Mouse (Mus musculus) telencephalon, adult 2 months (tissue): ENCODE measurements around the gene Plcb3.
"Not testable (repeated sequence)": the region's sequence is repeated elsewhere in the genome, so short reads cannot be mapped to it uniquely, and the experiment has no call there.

Experiments used
- DNase-seq: peaks from one replicate; pipeline ENCODE4 v3.0.0-alpha.2; 2011; ENCODE audit warnings: low read depth, low spot score

Plcb3 gene

DNA sequence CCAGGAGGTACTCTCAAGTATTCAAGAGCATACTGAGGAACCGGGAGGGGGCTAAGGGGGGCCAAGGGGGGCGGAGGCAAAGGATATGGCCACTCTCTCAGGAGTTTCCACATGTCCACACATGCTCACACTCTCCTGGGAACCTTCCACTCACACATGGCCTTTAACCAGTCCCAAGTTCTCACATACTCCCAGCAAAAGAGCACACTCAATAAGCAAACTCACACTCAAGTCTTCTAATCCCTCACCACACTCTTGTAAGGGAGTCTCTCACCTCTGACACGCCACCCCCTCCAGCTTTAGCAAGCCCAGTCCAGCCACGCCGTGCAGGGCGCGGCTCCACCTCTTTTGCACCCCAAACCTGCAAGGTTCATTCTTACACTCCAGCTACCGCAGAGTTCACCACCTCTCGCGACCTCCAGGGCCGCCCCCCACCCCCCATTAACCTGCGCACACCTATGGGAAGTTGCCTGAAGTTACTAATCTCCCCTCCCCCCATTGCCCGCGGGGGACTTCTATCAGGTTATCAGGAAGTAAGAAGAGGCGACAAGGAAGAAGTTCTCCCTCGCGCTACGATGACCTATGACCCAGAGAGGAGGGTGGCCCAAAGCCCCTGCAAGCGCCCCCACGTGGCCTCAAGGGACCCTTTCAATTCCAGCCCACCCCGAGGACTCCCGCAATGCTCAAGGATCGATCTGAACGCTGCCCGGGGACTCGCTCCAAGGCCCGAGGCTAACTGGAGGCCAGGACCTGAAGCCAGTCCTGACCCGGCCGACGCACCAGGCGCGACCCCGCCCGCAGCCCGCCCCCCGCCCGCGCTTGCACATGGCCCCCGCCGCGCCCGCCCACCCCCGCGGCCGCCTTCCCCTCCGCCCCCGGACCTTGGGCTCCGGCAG, 55.3 kb downstream of the Plcb3 start:
- DNase-seq: no peak

DNA sequence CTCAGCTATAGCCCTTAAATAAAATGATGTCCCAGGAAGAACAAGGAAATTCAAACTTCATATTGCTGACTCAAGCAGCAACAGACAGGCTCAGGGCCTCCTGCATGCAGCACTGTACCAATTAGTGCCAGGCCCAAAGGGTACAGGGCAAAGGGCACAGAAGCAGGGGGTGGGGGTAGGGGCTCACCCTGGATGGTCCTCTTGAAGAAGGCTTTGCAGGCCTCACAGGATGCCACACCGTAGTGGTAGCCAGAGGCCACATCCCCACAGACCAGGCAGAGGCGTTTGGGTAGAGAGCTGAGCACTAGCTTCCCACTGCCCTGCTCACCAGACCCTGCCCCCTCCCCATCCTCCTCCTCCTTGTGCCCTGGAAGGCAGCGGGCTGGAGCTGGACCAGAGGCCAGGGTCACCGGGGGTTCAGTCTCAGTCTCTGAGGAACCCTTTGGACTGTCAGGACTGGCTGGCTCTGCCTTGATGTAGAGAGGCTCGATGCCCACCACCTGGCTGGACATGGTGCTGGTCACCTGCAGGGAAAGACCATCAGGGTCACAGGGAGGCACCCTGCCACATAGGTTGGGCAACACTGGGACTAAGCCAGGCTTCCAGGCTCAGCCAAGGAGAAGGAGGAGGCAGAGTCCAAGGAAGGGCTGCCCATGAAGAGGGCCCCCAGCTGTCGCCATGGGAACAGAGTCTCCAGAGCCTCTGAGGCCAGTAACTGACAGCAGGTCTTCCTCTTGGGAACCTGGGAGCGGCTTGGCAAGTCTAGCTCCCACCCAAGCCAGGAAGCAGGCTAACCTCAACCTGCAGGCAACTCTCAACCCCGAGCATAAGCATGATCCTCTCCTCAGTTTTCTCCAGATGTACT, 56.2 kb downstream of the Plcb3 start:
- no peak for DNase-seq

DNA sequence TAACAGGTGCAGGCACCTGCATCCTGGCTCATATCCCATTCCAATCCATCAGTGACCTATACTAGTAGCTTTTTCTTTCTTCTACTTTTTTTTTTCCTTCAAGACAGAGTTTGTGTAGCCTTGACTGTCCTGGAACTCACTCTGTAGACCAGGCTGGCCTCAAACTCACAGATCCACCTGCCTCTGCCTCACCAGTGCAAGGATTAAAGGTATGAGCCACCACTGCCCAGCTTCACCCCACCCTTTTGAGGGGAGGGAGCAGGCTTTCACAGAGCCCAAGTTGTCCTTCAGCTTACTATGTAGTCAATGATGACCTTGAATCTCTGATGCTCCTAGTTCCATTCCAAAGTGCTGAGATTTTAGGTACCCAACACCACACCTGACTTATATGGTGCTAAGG, 56.8 kb downstream of the Plcb3 start:
- DNase-seq: no peak

DNA sequence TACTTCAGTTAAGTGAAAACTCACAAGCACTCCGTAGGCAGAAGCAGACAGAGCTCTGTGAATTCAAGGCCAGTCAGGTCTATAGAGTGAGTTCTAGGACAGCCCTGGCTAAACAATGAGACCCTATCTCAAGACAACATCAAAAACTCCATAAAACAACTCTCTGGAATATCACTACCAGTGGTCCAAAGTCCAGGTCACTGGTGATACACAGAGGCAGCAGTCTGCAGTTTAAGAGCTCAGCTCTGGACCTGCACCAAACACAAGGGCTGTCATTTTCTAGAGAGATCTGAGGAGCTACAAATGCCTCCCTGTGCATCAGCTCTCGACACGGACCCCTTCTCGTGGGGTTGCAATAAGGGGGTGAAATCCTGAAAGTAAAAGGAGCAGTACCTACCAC, 57.9 kb downstream of the Plcb3 start:
- no peak for DNase-seq

DNA sequence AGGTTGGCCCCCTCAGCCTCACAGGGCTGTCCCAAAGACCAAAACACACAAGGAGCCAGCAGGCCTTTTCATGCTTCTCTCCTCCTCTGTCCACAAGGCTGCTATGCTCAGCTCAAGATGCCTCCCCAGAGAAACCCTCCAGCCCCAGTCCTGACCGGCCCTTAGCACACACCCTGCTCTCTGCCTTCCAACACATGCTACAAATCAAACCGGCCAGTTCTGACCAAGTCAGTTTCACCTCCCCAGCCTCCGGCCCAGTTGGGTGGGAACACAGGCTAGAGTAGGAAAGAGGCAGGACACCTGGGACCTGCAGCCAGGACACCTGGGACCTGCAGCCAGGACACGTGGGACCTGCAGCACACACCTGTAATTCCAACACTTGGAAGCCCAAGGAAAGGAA, 59.8 kb downstream of the Plcb3 start:
- no peak for DNase-seq

DNA sequence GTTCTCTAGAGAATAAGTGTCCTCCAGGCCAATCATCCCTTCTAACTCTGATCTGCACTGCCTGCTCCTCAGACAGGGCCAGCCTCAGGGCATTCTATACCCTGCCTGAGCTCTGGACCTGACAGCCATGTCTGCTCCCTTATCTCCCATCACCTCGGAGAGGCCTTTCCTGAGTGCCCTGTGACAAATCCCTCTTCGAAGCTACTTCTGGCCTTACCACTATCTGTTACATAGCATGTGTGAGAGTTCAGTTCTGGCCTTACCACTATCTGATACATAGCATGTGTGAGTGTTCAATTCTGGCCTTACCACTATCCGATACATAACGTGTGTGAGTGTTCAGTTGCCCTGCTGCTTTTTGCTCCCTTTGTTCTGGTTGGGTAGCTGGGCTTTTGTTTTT, 61.0 kb downstream of the Plcb3 start:
- DNase-seq: no peak

DNA sequence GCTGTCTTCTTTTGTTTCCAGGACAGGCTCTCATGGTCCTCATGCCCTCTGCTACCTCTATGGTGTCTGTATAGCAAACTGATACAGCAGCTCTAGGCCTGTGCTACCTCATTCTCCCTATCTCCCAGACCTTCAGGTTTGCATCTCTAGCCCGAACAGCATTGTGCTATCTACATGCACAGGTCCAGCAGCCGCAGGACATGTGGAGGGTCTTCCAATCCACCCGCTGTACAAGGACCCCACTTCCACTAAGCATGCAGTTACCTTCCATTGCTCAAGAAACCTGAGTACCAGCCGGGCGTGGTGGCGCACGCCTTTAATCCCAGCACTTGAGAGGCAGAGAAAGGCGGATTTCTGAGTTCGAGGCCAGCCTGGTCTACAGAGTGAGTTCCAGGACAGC, 61.7 kb downstream of the Plcb3 start:
- no peak for DNase-seq

DNA sequence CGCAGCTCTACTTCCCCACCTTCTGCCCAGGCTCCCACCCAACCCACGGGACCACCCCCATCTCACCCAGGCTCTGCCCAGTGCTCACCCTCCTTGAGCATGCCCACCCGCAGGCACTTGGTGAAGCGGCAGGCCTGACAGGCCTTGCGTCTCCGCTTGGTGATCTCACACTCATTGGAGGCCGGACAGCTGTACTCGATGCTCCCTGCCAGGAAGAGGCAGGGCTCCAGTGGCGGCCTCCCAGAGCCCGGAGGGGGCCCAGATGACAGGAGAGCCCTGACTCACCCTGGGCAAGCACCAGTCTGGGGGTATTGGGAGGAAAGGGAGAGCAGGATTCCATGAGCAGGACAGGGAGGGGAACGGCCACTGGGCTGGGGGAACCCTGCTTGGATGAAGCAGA, 62.3 kb downstream of the Plcb3 start:
- no peak for DNase-seq

DNA sequence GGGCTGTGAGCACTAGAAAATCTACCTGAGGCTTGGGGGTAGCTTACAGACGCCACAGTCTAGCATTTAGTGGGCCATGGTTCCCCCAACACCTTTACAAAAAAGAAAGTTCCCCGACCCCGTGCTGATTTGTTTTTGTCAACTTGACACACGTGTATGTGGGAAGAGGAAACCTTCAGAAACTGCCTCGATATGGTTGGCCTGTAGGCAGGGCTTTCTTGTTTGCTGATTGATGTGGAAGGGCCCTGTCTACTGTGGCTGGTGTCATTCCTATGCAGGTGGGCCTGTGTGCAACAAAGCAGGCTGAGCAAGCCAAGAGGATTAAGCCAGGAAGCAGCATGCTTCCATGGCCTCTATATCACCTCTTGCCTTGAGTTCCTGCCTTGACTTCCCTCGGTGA, 63.2 kb downstream of the Plcb3 start:
- DNase-seq: no peak

DNA sequence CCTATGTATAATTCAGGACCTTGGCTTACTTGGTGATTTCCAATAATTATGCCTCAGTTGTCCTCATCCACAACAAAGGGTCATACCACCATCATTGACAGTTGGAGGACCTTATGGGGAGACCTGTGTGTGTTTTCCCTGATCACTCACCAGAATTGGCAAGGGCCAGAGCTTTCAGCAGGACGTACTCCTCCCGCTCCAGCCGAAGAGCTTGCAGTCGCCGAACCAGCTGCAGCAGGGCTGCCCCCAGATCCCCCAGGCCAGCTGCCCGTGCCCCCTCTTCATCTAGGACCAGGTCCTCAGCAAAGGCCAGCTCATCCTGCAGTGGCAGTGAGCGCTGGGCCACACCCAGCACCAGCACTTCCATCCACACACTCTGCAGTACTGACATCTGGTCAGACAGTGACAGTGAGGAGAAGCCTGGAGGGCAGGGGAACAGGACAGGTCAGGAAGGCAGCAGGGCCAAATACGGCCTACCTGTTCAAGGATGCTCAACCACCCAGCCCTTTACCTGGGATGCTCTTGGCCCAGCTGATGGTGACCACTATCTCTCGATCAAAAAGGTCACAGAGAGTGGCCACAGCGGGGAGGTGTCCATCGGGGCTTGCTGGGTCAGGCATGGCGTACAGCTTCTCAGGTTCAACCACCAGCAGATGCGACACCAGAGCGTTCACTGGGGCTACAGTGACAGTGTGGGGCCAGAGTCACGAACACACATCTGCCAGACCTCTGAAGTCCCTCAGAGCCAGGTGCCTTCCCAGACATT, 63.9 kb downstream of the Plcb3 start:
- no peak for DNase-seq

DNA sequence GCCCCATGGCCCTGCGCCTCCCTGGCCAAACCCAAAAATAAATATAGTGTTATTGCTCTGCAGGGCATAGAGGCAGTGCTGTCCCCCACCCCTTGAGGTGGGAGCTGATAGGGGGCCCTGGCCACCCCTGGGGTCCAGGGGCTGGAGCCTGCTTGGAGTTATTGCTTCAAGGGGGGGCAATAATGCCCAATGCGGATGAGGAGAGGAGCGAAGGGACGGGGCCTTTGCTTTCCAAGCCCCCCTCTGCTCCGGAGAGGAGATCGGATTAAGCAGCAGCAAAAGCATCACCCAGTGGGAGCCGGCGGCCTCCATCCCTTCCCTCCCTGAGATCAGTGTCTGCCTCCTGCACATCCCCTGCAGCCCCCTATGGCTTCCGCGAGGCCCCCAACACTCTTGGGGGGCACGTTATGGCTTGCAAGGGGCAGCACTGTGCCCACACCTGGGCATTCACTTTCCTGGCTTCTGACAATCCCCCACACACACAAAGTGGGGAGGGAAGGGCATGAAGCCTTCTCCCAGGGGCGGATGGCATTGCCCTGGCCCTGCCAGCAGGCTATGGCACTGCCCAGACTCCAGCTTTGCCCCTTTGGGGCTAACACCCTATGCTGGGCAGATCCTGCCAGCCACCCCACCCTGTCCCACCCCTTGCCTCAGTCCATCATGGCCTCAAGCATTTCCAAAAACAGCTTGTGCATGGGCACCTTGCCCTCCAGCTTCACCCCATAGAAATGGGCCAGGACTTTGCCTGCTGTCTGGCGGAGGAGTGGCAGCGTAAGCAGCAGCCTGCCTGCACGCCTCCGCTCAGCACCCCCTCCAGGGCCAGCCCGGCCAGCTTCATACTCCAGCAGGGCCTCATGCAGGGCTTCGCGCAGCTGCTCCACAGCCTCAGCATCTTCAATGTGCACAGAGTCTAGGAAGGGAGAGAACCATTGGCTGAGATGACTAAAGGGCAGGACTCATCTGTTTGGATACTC, 64.9 kb downstream of the Plcb3 start:
- no peak for DNase-seq

DNA sequence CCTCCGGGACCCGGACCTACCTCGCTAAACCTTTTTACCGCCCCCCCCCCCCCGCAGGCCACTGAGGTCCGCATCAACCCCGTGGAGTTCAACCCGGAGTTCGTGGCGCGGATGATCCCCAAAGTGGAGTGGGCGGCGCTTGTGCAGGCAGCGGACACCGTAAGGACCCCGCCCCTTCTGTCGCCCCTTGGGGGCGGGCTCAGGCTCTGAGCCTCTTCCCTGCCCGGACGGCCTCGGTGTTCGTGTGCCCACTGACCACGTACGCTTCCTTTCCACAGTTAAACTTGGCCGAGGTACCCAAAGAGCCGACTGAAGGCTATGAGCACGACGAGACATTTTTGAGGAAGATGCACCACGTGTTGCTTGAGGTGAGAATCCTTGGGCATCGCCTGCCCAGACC, 66.0 kb downstream of the Plcb3 start:
- not testable (repeated sequence) for DNase-seq

DNA sequence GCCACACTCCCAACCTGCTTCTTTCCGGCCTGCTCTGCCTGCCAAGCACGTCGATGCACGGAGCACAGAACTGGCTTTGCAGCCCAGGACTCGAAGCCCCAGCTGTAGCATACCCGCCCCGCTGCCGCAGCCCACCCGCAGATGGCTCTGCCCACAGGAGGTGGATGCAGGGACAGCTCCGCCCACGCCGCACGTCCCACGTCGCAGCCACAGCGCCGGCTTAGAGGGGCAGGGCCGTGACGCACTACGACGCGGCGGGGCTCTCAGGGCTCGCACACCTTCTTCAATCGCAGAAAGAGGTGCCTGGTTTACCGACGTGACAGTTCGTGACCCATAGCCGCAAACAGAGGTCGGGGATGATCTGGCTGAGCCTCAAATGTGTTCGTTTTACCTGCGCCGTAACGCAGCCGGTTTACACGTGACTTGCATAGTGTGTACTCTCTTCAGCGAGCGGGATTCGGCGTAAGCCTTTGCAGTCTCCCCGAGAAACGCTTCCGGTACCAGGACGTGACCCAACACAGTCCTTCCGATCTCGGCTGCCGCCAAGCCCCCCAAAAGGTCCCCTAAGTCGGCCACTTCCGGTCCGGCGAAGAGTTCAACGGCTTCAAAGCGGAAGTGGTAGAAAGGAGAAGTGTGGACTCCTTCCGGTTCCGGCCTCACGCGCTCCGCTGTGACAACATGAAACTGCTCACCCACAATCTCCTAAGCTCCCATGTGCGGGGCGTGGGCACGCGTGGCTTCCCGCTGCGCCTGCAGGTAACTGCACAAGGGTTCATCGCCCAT, 66.6 kb downstream of the Plcb3 start, which contains the start of the genes Trmt112 and Prdx5:
TSS of gene Trmt112 (plus strand) at position 192 of the 783 bp plus-strand sequence.
TSS of gene Prdx5 (minus strand) at position 600 of the 783 bp plus-strand sequence.
- peak; percentile 99 for DNase-seq

DNA sequence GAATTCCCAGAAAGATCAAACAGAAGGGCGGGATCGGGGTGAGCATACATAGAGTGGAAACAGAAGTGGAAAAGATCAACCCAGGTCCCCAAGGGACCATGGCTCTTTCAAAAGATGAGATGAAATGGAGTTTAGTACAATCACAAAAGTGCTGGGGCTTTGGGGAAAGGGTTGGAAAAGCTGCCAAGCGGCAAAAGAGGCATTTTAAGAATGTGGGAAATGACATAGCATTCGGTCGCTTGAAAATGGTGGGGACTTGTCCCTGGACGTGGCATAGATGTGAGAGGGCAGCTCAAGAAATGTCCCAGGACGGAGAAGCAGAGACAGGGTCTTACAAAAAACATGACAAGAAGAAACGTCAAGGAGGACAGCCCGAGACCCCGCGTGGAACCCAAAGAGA, 67.2 kb downstream of the Plcb3 start:
- no peak for DNase-seq

DNA sequence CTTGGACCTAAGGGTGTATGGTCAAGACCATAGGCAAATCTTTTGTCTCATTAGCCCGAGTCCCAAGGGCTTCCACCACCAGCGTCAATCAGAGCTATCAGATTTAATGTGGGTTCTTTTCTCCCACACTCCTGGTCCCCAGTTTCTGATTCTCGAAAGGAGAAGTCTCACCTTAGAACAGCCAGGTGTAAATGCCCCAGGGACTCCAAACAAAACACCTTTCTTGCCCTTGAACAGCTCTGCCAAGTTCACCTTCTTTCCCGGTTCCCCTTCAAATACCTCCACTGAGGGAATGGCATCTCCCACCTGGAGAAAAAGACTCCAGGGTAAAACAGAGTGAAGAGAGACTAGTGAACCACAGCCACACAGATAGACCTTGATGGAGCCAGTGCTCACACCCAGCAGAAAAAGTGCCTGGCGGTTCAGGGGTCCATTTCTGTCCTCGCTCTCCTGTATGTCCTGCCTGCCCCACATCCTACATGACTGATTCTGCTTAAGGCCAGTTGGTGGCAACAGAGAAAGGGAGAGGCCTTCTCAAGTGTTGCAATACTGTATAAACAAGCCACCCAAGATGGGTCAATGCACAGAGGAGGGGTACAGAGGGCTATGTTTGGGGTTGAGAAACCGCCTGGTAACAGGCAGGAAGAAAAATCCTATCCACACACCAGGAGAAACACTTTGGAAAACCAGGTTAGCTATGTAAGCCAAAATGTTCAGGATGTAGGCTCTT, 68.3 kb downstream of the Plcb3 start:
- DNase-seq: no peak

DNA sequence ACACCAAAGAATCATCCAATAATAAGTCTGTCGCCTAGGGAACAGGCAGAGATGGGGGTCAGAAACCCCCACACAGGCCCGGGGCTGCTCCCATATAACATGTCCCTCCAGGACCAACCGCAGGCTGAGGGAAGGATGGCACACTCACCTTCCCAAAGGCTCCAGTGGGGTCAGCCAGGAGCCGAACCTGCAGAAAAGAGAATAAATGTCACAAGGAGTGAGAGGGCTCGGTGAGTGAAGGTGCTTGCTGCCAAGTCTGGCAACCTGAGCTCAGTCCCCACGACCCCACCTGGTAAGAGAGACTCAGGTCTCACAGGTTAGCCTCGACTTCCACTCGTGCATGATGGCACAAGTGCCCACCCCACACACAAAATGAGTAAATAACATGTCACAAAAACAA, 69.2 kb downstream of the Plcb3 start:
- no peak for DNase-seq

DNA sequence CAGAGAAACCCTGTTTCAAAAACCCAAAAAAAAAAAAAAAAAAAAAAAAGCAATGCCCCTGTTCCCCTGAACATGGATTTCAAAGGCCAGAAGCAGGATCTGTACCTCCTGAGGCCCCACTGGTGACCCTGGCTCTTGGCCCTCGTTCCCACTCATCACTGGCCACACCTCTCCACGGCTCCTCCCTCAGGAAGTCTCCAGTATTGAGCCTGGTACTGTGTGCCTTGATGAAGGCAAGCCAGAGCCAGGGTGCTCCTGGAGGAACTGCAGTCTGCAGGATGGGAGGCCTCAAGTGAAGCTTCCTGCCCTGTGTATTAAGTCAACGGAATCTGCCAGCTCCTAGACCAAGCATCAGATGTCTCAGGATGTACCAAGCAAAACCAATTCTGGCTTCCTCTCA, 70.1 kb downstream of the Plcb3 start:
- DNase-seq: no peak

DNA sequence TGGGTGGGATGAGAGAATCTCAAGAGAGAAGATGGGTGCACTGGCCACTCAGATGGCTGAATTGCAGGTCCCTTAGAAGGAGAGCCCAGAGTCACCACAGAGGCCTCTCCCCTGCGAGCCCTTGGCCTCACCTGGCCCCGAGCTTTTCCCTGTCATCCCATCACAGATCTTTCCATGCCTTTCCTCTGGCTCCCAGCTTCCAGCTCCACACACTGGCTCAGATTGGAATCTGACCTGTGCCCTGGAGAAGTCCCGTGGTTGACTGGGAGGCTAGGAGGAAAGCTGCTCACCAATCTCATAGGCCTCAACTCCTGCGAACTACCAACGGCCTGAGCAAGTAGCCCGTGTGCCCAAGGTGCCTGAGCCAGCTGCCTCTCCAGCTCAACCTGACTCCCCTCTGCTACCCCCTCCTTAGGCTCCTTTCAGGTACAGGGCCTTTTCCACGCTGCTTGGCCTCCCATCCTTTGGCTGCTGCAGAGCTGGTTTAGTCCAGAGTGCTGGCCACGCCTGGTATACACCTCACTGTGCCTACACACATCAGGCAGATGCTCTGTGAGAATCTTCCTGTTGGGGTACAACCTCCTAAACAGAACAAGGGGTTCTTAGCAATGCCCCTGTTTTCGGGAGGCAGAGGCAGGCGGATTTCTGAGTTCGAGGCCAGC, 70.6 kb downstream of the Plcb3 start:
- no peak for DNase-seq

DNA sequence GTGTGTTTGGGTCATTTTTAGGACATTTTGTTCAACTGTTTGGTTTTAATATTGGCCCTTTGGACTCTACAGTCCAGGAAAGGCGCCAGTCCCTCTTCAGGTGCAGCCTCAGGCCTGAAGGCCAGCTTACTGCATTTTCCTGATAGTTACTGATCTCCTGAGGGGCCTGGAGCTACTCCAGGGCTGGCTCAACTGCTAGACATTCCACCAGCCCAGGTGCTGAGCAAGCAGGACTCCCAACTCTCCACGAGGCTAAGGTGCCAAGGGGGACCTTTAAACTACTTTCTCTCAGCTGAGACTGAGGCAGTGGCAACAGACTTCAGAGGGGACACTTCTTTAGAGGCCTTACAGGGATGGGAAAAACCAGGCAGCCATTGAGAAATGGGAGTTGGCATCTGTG, 71.4 kb downstream of the Plcb3 start:
- no peak for DNase-seq
